Mouse (Mus musculus) gastrocnemius, postnatal 4 days (tissue): ENCODE measurements around the gene Cep83. TPM values are rescaled to one million over a fixed set of nuclear protein-coding genes. Genes with fewer than 3 reads are reported as not detected.
"Not testable (repeated sequence)": the region's sequence is repeated elsewhere in the genome, so short reads cannot be mapped to it uniquely, and the experiment has no call there.

ENCODE experiments used
- DNase-seq, 2 experiments: peaks; one replicate each; pipeline ENCODE4 v3.0.0; 2021 to 2022; ENCODE audit warnings: low spot score in 2 of 2, mixed read lengths in 2 of 2
- long read RNA-seq, 2 experiments: library from polyadenylated mRNA; stranded (forward); transcript quantifications; one replicate each; pipeline ENCODE4 v2.0.0; 2021
- total RNA-seq, 2 experiments: library from RNA; stranded (reverse); gene quantifications; 2 replicates each; pipeline ENCODE4 v1.2.3; 2021

Gene Cep83
- total RNA-seq, result 10 to 100 TPM; 17.7 to 19.3 TPM
- long read RNA-seq, experiment 1, transcript Cep83-201 (16 exons, 3,639 nt), result major isoform, 14 of 31 reads
- long read RNA-seq, experiment 1, transcript Cep83-204 (4 exons, 1,842 nt), result minor isoform, 5 of 31 reads
- long read RNA-seq, experiment 1, partial matches to known transcripts, result 1 of 31 reads
- long read RNA-seq, experiment 1, other reads (novel, unspliced or antisense), result 11 of 31 reads
- long read RNA-seq, experiment 2, transcript Cep83-201 (16 exons, 3,639 nt), result major isoform, 20 of 30 reads
- long read RNA-seq, experiment 2, partial matches to known transcripts, result 3 of 30 reads
- long read RNA-seq, experiment 2, other reads (novel, unspliced or antisense), result 3 of 30 reads

GRCm38 (mm10) chr10:94688420-94689175 is at the start of gene Cep83:
Cep83 (plus strand) TSS chr10:94688654.
- DNase-seq, result peak; percentile 89 to 93

- DNase-seq, result no peak
Observed at GRCm38 (mm10) chr10:94639281-94639680, 49.2 kb upstream of the Cep83 start.

GRCm38 (mm10) chr10:94640067-94640466 is 48.4 kb upstream of the Cep83 start:
- DNase-seq, result no peak

GRCm38 (mm10) chr10:94664036-94664435 is 24.4 kb upstream of the Cep83 start:
- DNase-seq, result no peak

GRCm38 (mm10) chr10:94664455-94664854 is 24.0 kb upstream of the Cep83 start:
- DNase-seq, result no peak

- no peak for DNase-seq
Observed at GRCm38 (mm10) chr10:94668147-94668546, 20.3 kb upstream of the Cep83 start.

- peak in 1 of 2 experiments; percentile 70 for DNase-seq
Observed at GRCm38 (mm10) chr10:94687801-94688419, 544 bp upstream of the Cep83 start.

- DNase-seq, result no peak
Observed at GRCm38 (mm10) chr10:94689176-94689510, 689 bp downstream of the Cep83 start.

GRCm38 (mm10) chr10:94690376-94690775 is 1.9 kb downstream of the Cep83 start:
- no peak for DNase-seq

GRCm38 (mm10) chr10:94692163-94692562 is 3.7 kb downstream of the Cep83 start:
- no peak for DNase-seq

GRCm38 (mm10) chr10:94705643-94706258 is 17.3 kb downstream of the Cep83 start:
- no peak for DNase-seq

- no peak for DNase-seq
Observed at GRCm38 (mm10) chr10:94706695-94707094, 18.2 kb downstream of the Cep83 start.

GRCm38 (mm10) chr10:94709622-94710319 is 21.3 kb downstream of the Cep83 start:
- peak in 1 of 2 experiments; percentile 17 for DNase-seq

- no peak for DNase-seq
Observed at GRCm38 (mm10) chr10:94710320-94710695, 21.9 kb downstream of the Cep83 start.

GRCm38 (mm10) chr10:94720300-94720699 is 31.8 kb downstream of the Cep83 start:
- no peak for DNase-seq

- not testable (repeated sequence) for DNase-seq
Observed at GRCm38 (mm10) chr10:94728053-94728452, 39.6 kb downstream of the Cep83 start.

- DNase-seq, result no peak
Observed at GRCm38 (mm10) chr10:94730445-94730844, 42.0 kb downstream of the Cep83 start.

GRCm38 (mm10) chr10:94734829-94735228 is 46.4 kb downstream of the Cep83 start:
- DNase-seq, result no peak

GRCm38 (mm10) chr10:94740221-94740620 is 51.8 kb downstream of the Cep83 start:
- no peak for DNase-seq

- DNase-seq, result no peak
Observed at GRCm38 (mm10) chr10:94741459-94741858, 53.0 kb downstream of the Cep83 start.

- DNase-seq, result no peak
Observed at GRCm38 (mm10) chr10:94747011-94747410, 58.6 kb downstream of the Cep83 start.
